Mouse (Mus musculus): ENCODE measurements around the gene Lmtk3. TPM values are rescaled to one million over a fixed set of nuclear protein-coding genes. Genes with fewer than 3 reads are reported as not detected.

The Lmtk3 gene
- polyA plus RNA-seq, 1 experiment from 2014 or later = 0.27 TPM

- H3K4me3 ChIP-seq (ENCODE audit: low read depth, low read length) = peak within 1 kb of the TSS; percentile 94
- ATAC-seq (ENCODE audit: low FRiP score, low TSS enrichment) (peak; percentile 99), DNase-seq (ENCODE audit: low spot score) (peak; percentile 99)
- peak within 1 kb of the TSS; percentile 100 for H3K9ac ChIP-seq (ENCODE audit: low read length)
- under 1% methylated on average over 87 of the region's 92 CpGs for WGBS
- H3K4me1 ChIP-seq (replicated peaks; ENCODE audit: control insufficient read depth, insufficient read depth) = no peaks in the 10 kb centered on the region; the same call in 1 of the 2 replicates
- H3K4me2 ChIP-seq (replicated peaks; ENCODE audit: low read depth) = peak within 1 kb of the TSS; percentile 90
- H3K9me3 ChIP-seq (ENCODE audit: control insufficient read depth, low read length) = no peaks in the 10 kb centered on the region
- TF ChIP-seq EP300 (optimal IDR thresholded peaks at IDR 0.05) (no peak), CTCF (IDR thresholded peaks at IDR 0.05; ENCODE audit: low read depth) (no peak)
- H3K36me3 ChIP-seq (ENCODE audit: control insufficient read depth, insufficient read depth, low read length) = peaks cover 28% of the 10 kb centered on the region
- H3K27me3 ChIP-seq (ENCODE audit: control insufficient read depth, insufficient read depth, low read length) = no peaks in the 10 kb centered on the region
- H3K27ac ChIP-seq (replicated peaks) = peak within 1 kb of the TSS; percentile 100
Observed at GRCm38 (mm10) chr7:45813787-45814779, 30.5 kb downstream of the Lmtk3 start, which contains the start of gene Cyth2. TSS of gene Cyth2 (minus strand) at chr7:45814581.

DNA sequence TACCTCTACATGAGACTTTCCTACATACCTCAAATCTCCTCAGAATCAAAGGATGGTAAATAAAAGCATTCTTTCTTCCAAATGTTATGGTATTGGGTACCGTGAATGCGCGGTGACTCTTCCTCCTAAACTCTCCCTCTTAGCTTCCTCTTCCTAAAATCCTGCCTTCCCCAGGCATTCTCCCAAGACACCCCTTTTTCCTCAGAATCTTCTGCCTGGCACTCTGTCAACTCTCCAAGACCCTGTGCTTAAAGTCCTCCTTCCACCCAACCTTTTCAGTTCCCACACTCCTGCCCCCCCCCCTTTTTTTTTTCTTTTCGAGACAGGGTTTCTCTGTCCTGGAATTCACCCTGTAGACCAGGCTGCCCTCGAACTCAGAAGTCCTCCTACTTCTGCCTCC, 31.3 kb downstream of the Lmtk3 start:
- Histone ChIP-seq H3K27me3 (ENCODE audit: control insufficient read depth, insufficient read depth, low read length) (no peaks in the 10 kb centered on the region), H3K4me1 (replicated peaks; ENCODE audit: control insufficient read depth, insufficient read depth) (no peaks in the 10 kb centered on the region; the same call in 1 of the 2 replicates), H3K27ac (replicated peaks) (no peak overlapping the region), H3K9me3 (ENCODE audit: control insufficient read depth, low read length) (no peaks in the 10 kb centered on the region), H3K36me3 (ENCODE audit: control insufficient read depth, insufficient read depth, low read length) (peaks cover 21% of the 10 kb centered on the region), H3K9ac (ENCODE audit: low read length) (no peak overlapping the region), H3K4me2 (replicated peaks; ENCODE audit: low read depth) (peak overlapping the region; percentile 35), H3K4me3 (ENCODE audit: low read depth, low read length) (peak overlapping the region; percentile 20)
- ATAC-seq (ENCODE audit: low FRiP score, low TSS enrichment) = no peak
- DNase-seq (ENCODE audit: low spot score) = no peak
- 6% methylated on average over 5 of the region's 5 CpGs for WGBS
- no peak for TF ChIP-seq CTCF (IDR thresholded peaks at IDR 0.05; ENCODE audit: low read depth)
- TF ChIP-seq EP300 (optimal IDR thresholded peaks at IDR 0.05) = no peak

- Histone ChIP-seq H3K36me3 (ENCODE audit: control insufficient read depth, insufficient read depth, low read length) (peaks cover 19% of the 10 kb centered on the region), H3K27me3 (ENCODE audit: control insufficient read depth, insufficient read depth, low read length) (no peaks in the 10 kb centered on the region), H3K4me3 (ENCODE audit: low read depth, low read length) (no peak overlapping the region), H3K9me3 (ENCODE audit: control insufficient read depth, low read length) (no peaks in the 10 kb centered on the region), H3K4me2 (replicated peaks; ENCODE audit: low read depth) (no peak overlapping the region), H3K27ac (replicated peaks) (no peak overlapping the region), H3K4me1 (replicated peaks; ENCODE audit: control insufficient read depth, insufficient read depth) (no peaks in the 10 kb centered on the region; the same call in 1 of the 2 replicates), H3K9ac (ENCODE audit: low read length) (no peak overlapping the region)
- no peak for ATAC-seq (ENCODE audit: low FRiP score, low TSS enrichment)
- DNase-seq (ENCODE audit: low spot score) = no peak
- TF ChIP-seq CTCF (IDR thresholded peaks at IDR 0.05; ENCODE audit: low read depth) (no peak), EP300 (optimal IDR thresholded peaks at IDR 0.05) (no peak)
- 48% methylated on average over 10 of the region's 10 CpGs for WGBS
Observed at GRCm38 (mm10) chr7:45815323-45815983, 31.9 kb downstream of the Lmtk3 start.

GRCm38 (mm10) chr7:45815984-45816351, 32.4 kb downstream of the Lmtk3 start:
- Histone ChIP-seq H3K9me3 (ENCODE audit: control insufficient read depth, low read length) (no peaks in the 10 kb centered on the region), H3K4me3 (ENCODE audit: low read depth, low read length) (no peak overlapping the region), H3K9ac (ENCODE audit: low read length) (no peak overlapping the region), H3K27ac (replicated peaks) (no peak overlapping the region), H3K27me3 (ENCODE audit: control insufficient read depth, insufficient read depth, low read length) (no peaks in the 10 kb centered on the region), H3K4me2 (replicated peaks; ENCODE audit: low read depth) (no peak overlapping the region), H3K4me1 (replicated peaks; ENCODE audit: control insufficient read depth, insufficient read depth) (no peaks in the 10 kb centered on the region; the same call in 1 of the 2 replicates), H3K36me3 (ENCODE audit: control insufficient read depth, insufficient read depth, low read length) (peaks cover 14% of the 10 kb centered on the region)
- ATAC-seq (ENCODE audit: low FRiP score, low TSS enrichment) (no peak), DNase-seq (ENCODE audit: low spot score) (no peak)
- 63% methylated on average over 2 of the region's 2 CpGs for WGBS
- TF ChIP-seq EP300 (optimal IDR thresholded peaks at IDR 0.05) (no peak), CTCF (IDR thresholded peaks at IDR 0.05; ENCODE audit: low read depth) (no peak)

DNA sequence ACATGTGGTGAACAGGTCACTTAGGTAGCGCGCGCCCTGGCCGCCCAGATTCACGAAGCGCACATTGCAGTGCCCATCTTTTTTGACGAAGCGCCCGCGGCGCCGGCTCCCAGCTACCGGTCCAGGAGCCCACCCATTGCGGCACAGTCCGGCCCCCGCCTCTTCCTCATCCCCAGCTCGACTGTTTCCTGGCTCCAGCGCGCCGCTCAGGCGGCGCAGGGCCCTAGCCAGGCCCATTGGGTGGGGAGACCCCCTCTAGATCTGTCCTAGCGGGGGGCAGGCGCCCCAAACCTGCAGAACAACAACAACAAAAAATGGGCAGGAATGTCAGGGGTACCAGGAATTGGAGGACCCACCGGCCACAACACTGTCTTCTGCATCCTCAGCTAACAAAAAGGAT, 36.3 kb downstream of the Lmtk3 start:
- Histone ChIP-seq H3K4me2 (replicated peaks; ENCODE audit: low read depth) (no peak overlapping the region), H3K9ac (ENCODE audit: low read length) (no peak overlapping the region), H3K36me3 (ENCODE audit: control insufficient read depth, insufficient read depth, low read length) (peaks cover 1% of the 10 kb centered on the region; the same call in 1 of the 2 replicates), H3K4me3 (ENCODE audit: low read depth, low read length) (no peak overlapping the region), H3K27ac (replicated peaks) (no peak overlapping the region), H3K9me3 (ENCODE audit: control insufficient read depth, low read length) (no peaks in the 10 kb centered on the region), H3K4me1 (replicated peaks; ENCODE audit: control insufficient read depth, insufficient read depth) (no peaks in the 10 kb centered on the region; the same call in 1 of the 2 replicates), H3K27me3 (ENCODE audit: control insufficient read depth, insufficient read depth, low read length) (no peaks in the 10 kb centered on the region)
- TF ChIP-seq EP300 (optimal IDR thresholded peaks at IDR 0.05) = no peak
- TF ChIP-seq CTCF (IDR thresholded peaks at IDR 0.05; ENCODE audit: low read depth) = no peak
- DNase-seq (ENCODE audit: low spot score) = no peak
- ATAC-seq (ENCODE audit: low FRiP score, low TSS enrichment) = no peak
- 16% methylated on average over 25 of the region's 25 CpGs for WGBS

Data from stomach, postnatal 0 days (tissue).